Mouse (Mus musculus) forebrain, postnatal 0 days (tissue): ENCODE data around the gene Soat2. TPM values are rescaled to one million over a fixed set of nuclear protein-coding genes. Genes with fewer than 3 reads are reported as not detected.

Source experiments
- ATAC-seq: fragments of 200-750 bp; cut with Nextera tagmentation; 2 replicates; pipeline ENCODE4 v1.8.0; 2017; ENCODE audit warnings: mild to moderate bottlenecking, moderate library complexity
- DNase-seq: peaks from one replicate; pipeline ENCODE4 v3.0.0-alpha.2; 2015
- H3K27ac ChIP-seq: fragments of 300-500 bp; sonication (generic); 2 replicates; pipeline ENCODE4 v1.5.1; 2014; ENCODE audit warnings: low read depth, mild to moderate bottlenecking, antibody characterized with exemption, low read length, moderate library complexity, mixed read lengths
- H3K27me3 ChIP-seq: fragments of 300-500 bp; sonication (generic); 2 replicates; pipeline ENCODE4 v1.6.1; 2014; ENCODE audit warnings: mild to moderate bottlenecking, low read length, mixed read lengths; ENCODE audit not compliant: insufficient read depth
- H3K36me3 ChIP-seq: fragments of 300-500 bp; sonication (generic); 2 replicates; pipeline ENCODE4 v1.6.1; 2014; ENCODE audit warnings: mild to moderate bottlenecking, moderate library complexity; ENCODE audit not compliant: insufficient read depth
- H3K4me1 ChIP-seq: fragments of 300-500 bp; sonication (generic); 2 replicates; pipeline ENCODE4 v1.6.1; 2014; ENCODE audit warnings: antibody characterized with exemption; ENCODE audit not compliant: insufficient read depth
- H3K4me2 ChIP-seq: fragments of 300-500 bp; sonication (generic); 2 replicates; pipeline ENCODE4 v1.6.1; 2014; ENCODE audit warnings: low read depth, mild to moderate bottlenecking, moderate library complexity
- H3K4me3 ChIP-seq: fragments of 300-500 bp; sonication (generic); 2 replicates; pipeline ENCODE4 v1.5.1; 2014; ENCODE audit warnings: low read depth, low read length, mixed read lengths
- H3K9ac ChIP-seq: fragments of 300-500 bp; sonication (generic); 2 replicates; pipeline ENCODE4 v1.6.1; 2014; ENCODE audit warnings: mild to moderate bottlenecking
- H3K9me3 ChIP-seq: fragments of 300-500 bp; sonication (generic); 2 replicates; pipeline ENCODE4 v1.6.1; 2016; ENCODE audit warnings: low read length
- CTCF ChIP-seq: sonication (generic); IDR thresholded peaks from 2 replicates; pipeline ENCODE4 v1.5.1; 2016; ENCODE audit warnings: antibody characterized with exemption, control low read depth, low read depth
- WGBS: fragments of 180-500 bp; shearing (Covaris S2); extraction: QIAGEN DNeasy Blood & Tissue Kit; methylation state at CpG from one replicate; pipeline ENCODE4 v1.1.7; 2014; 5-methylcytosine and 5-hydroxymethylcytosine counted together
- polyA plus RNA-seq: library from polyadenylated mRNA; unstranded; fragments of >200 nt; fragmentation: Nextera tagmentation; extraction: Ambion mirVana; gene quantifications from 2 replicates; pipeline ENCODE4 v1.2.1, GENCODE M21; 2015
- total RNA-seq: library from RNA; depleted of rRNA; stranded (reverse); fragments of >200 nt; gene quantifications from 2 replicates; pipeline ENCODE4 v1.2.3, GENCODE M21; 2014

Soat2 gene
- total and polyA plus RNA-seq, 2 experiments from 2014 or later = 0.10 to 0.12 TPM

GRCm38 (mm10) chr15:102175736-102176319 lies 25.5 kb downstream of the Soat2 start:
- no peak overlapping the region for H3K9ac ChIP-seq
- ATAC-seq = no peak
- no peak overlapping the region for H3K4me2 ChIP-seq
- H3K27me3 ChIP-seq = no peaks in the 10 kb centered on the region
- no peaks in the 10 kb centered on the region for H3K9me3 ChIP-seq
- no peaks in the 10 kb centered on the region for H3K4me1 ChIP-seq
- 0 out of 2 replicates have a peak, but pooled peaks cover 4% of the 10 kb centered on the region for H3K36me3 ChIP-seq
- no peak overlapping the region for H3K27ac ChIP-seq
- WGBS = 91% methylated on average over 16 of the region's 16 CpGs
- no peak for DNase-seq
- TF ChIP-seq CTCF = no peak
- no peak overlapping the region for H3K4me3 ChIP-seq

GRCm38 (mm10) chr15:102176571-102177316 lies 26.4 kb downstream of the Soat2 start:
- Histone ChIP-seq H3K4me3 (no peak overlapping the region), H3K36me3 (0 out of 2 replicates have a peak, but pooled peaks cover 4% of the 10 kb centered on the region)
- WGBS = 86% methylated on average over 7 of the region's 7 CpGs

GRCm38 (mm10) chr15:102177417-102177816 lies 27.1 kb downstream of the Soat2 start:
- H3K27ac ChIP-seq = no peak overlapping the region
- no peak for TF ChIP-seq CTCF
- DNase-seq = no peak

More at GRCm38 (mm10) chr15:102176571-102177316, 26.4 kb downstream of the Soat2 start:
- no peaks in the 10 kb centered on the region for H3K9me3 ChIP-seq
- no peak overlapping the region for H3K9ac ChIP-seq
- TF ChIP-seq CTCF = no peak
- no peaks in the 10 kb centered on the region for H3K4me1 ChIP-seq
- no peak overlapping the region for H3K27ac ChIP-seq
- ATAC-seq (no peak), DNase-seq (no peak)
- no peak overlapping the region for H3K4me2 ChIP-seq
- no peaks in the 10 kb centered on the region for H3K27me3 ChIP-seq

GRCm38 (mm10) chr15:102178279-102178678 lies 28.0 kb downstream of the Soat2 start:
- Histone ChIP-seq H3K4me2 (no peak overlapping the region), H3K4me3 (no peak overlapping the region), H3K27me3 (no peaks in the 10 kb centered on the region), H3K4me1 (no peaks in the 10 kb centered on the region), H3K9ac (no peak overlapping the region), H3K27ac (no peak overlapping the region), H3K9me3 (no peaks in the 10 kb centered on the region), H3K36me3 (0 out of 2 replicates have a peak, but pooled peaks cover 4% of the 10 kb centered on the region)
- DNase-seq = peak; percentile 75
- 0 out of 2 replicates have a peak, but pooled peaks have one; percentile 25 for ATAC-seq
- TF ChIP-seq CTCF = peak; percentile 90
- 24% methylated on average over 6 of the region's 6 CpGs for WGBS

More at GRCm38 (mm10) chr15:102177417-102177816, 27.1 kb downstream of the Soat2 start:
- no peaks in the 10 kb centered on the region for H3K27me3 ChIP-seq
- no peak overlapping the region for H3K4me2 ChIP-seq
- H3K9me3 ChIP-seq = no peaks in the 10 kb centered on the region
- 0 out of 2 replicates have a peak, but pooled peaks cover 4% of the 10 kb centered on the region for H3K36me3 ChIP-seq
- 78% methylated on average over 8 of the region's 8 CpGs for WGBS
- no peak overlapping the region for H3K4me3 ChIP-seq
- H3K9ac ChIP-seq = no peak overlapping the region
- H3K4me1 ChIP-seq = no peaks in the 10 kb centered on the region
- no peak for ATAC-seq

GRCm38 (mm10) chr15:102179106-102179505 lies 28.8 kb downstream of the Soat2 start:
- H3K27ac ChIP-seq = no peak overlapping the region
- DNase-seq (no peak), ATAC-seq (no peak)
- WGBS = 83% methylated on average over 9 of the region's 9 CpGs
- H3K4me2 ChIP-seq = no peak overlapping the region
- no peak overlapping the region for H3K4me3 ChIP-seq
- TF ChIP-seq CTCF = no peak
- no peaks in the 10 kb centered on the region for H3K9me3 ChIP-seq
- H3K27me3 ChIP-seq = no peaks in the 10 kb centered on the region
- no peak overlapping the region for H3K9ac ChIP-seq
- H3K4me1 ChIP-seq = no peaks in the 10 kb centered on the region
- 0 out of 2 replicates have a peak, but pooled peaks cover 4% of the 10 kb centered on the region for H3K36me3 ChIP-seq

- Histone ChIP-seq H3K9me3 (no peaks in the 10 kb centered on the region), H3K27me3 (no peaks in the 10 kb centered on the region), H3K4me2 (no peak overlapping the region), H3K4me3 (no peak overlapping the region), H3K27ac (no peak overlapping the region), H3K4me1 (no peaks in the 10 kb centered on the region), H3K9ac (no peak overlapping the region), H3K36me3 (0 out of 2 replicates have a peak, but pooled peaks cover 4% of the 10 kb centered on the region)
- no peak for DNase-seq
- TF ChIP-seq CTCF = no peak
- 91% methylated on average over 14 of the region's 14 CpGs for WGBS
- no peak for ATAC-seq
Observed at GRCm38 (mm10) chr15:102179924-102180323, 29.6 kb downstream of the Soat2 start.

- DNase-seq (no peak), ATAC-seq (no peak)
- Histone ChIP-seq H3K9me3 (no peaks in the 10 kb centered on the region), H3K36me3 (0 out of 2 replicates have a peak, but pooled peaks cover 4% of the 10 kb centered on the region), H3K4me3 (no peak overlapping the region), H3K27me3 (no peaks in the 10 kb centered on the region), H3K9ac (no peak overlapping the region), H3K4me1 (no peaks in the 10 kb centered on the region), H3K27ac (no peak overlapping the region), H3K4me2 (no peak overlapping the region)
- WGBS = 82% methylated on average over 3 of the region's 3 CpGs
- TF ChIP-seq CTCF = no peak
Observed at GRCm38 (mm10) chr15:102183076-102183475, 32.8 kb downstream of the Soat2 start.
